Mouse (Mus musculus) forebrain, embryonic 11.5 days (tissue): ENCODE measurements around the gene C2cd2. TPM values are rescaled to one million over a fixed set of nuclear protein-coding genes. Genes with fewer than 3 reads are reported as not detected.

Experiments
- ATAC-seq: fragments of 200-750 bp; cut with Nextera tagmentation; replicated peaks from 2 replicates; pipeline ENCODE4 v1.8.0; 2017; ENCODE audit warnings: moderate TSS enrichment; ENCODE audit not compliant: low FRiP score
- DNase-seq: peaks from one replicate; pipeline ENCODE4 v3.0.0-alpha.2; 2017; ENCODE audit warnings: low spot score
- H3K27ac ChIP-seq: fragments of 300-500 bp; sonication (generic); 2 replicates; pipeline ENCODE4 v1.5.1; 2014; ENCODE audit warnings: low read depth, low read length
- H3K27me3 ChIP-seq: fragments of 300-500 bp; sonication (generic); 2 replicates; pipeline ENCODE4 v1.6.1; 2014; ENCODE audit warnings: mild to moderate bottlenecking, low read length, mixed read lengths; ENCODE audit not compliant: control insufficient read depth, insufficient read depth
- H3K36me3 ChIP-seq: fragments of 300-500 bp; sonication (generic); 2 replicates; pipeline ENCODE4 v1.6.1; 2014; ENCODE audit warnings: mild to moderate bottlenecking, low read length, moderate library complexity, mixed read lengths; ENCODE audit not compliant: control insufficient read depth, insufficient read depth
- H3K4me1 ChIP-seq: fragments of 300-500 bp; sonication (generic); replicated peaks from 2 replicates; pipeline ENCODE4 v1.6.1; 2014; ENCODE audit warnings: low read length, mixed read lengths; ENCODE audit not compliant: control insufficient read depth, insufficient read depth
- H3K4me2 ChIP-seq: fragments of 300-500 bp; sonication (generic); 2 replicates; pipeline ENCODE4 v1.6.1; 2014; ENCODE audit warnings: low read depth, mild to moderate bottlenecking, low read length, moderate library complexity, mixed read lengths; ENCODE audit not compliant: severe bottlenecking
- H3K4me3 ChIP-seq: fragments of 300-500 bp; sonication (generic); 2 replicates; pipeline ENCODE4 v1.5.1; 2014; ENCODE audit warnings: low read depth, low read length
- H3K9ac ChIP-seq: fragments of 300-500 bp; sonication (generic); 2 replicates; pipeline ENCODE4 v1.6.1; 2014; ENCODE audit warnings: low read length
- H3K9me3 ChIP-seq: fragments of 300-500 bp; sonication (generic); 2 replicates; pipeline ENCODE4 v1.6.1; 2016; ENCODE audit warnings: low read length, mixed read lengths; ENCODE audit not compliant: control insufficient read depth
- WGBS: fragments of 180-500 bp; shearing (Covaris S2); extraction: QIAGEN DNeasy Blood & Tissue Kit; methylation state at CpG from one replicate; pipeline ENCODE4 v1.1.7; 2014; 5-methylcytosine and 5-hydroxymethylcytosine counted together
- polyA plus RNA-seq: library from polyadenylated mRNA; unstranded; fragments of >200 nt; fragmentation: Nextera tagmentation; extraction: Ambion mirVana; gene quantifications from 2 replicates; pipeline ENCODE4 v1.2.1, GENCODE M21; 2014

C2cd2 gene
- polyA plus RNA-seq, 1 experiment from 2014 or later = 14.7 TPM

DNA sequence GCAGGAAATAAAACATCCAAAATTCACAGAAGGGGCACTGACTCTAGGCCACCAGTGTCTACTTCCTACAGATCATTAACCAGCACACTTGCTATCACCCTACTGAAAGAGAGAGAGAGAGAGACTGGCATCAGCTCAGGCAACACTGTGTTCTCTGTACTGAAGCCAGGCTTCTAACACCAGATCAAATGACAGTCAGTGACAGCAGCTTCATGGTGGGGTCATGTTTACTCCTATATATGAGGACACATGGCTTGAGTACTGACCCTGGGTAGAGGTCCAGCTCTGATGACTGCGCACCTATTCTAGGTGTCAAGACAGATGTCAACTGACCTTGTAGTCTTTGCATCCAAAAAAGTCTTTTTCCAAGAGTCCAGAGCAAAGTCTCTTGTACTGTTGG is 41.8 kb downstream of the C2cd2 start:
- no peak for DNase-seq
- no peak overlapping the region for H3K4me3 ChIP-seq
- ATAC-seq = no peak
- 79% methylated on average over 1 of the region's 1 CpGs for WGBS
- no peak overlapping the region for H3K9ac ChIP-seq
- no peaks in the 10 kb centered on the region for H3K9me3 ChIP-seq
- no peaks in the 10 kb centered on the region for H3K27me3 ChIP-seq
- H3K4me1 ChIP-seq = peaks cover 2% of the 10 kb centered on the region; the same call in 1 of the 2 replicates
- no peaks in the 10 kb centered on the region for H3K36me3 ChIP-seq
- H3K27ac ChIP-seq = no peak overlapping the region
- H3K4me2 ChIP-seq = no peak overlapping the region

DNA sequence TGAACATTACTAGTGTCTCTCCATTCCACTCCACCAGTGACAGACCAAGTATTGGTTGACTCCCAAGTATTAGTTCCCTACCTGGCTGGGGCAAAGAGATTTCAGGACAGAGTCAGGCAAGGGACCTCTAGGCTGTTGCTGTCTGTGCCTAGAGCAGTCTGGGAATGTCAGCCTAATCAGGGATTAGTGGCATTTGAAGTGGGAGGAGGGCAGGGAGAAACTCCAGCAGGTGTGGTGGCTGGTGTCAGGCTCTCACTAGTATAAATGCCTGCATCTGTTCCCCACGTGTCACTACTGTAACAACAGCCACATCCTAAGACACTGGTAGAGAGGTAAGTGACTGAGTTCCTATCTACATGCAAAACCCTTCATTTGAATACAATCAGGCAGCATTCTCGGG is 42.6 kb downstream of the C2cd2 start:
- DNase-seq = no peak
- H3K4me3 ChIP-seq = no peak overlapping the region
- H3K9ac ChIP-seq = no peak overlapping the region
- no peak overlapping the region for H3K4me2 ChIP-seq
- ATAC-seq = no peak
- no peak overlapping the region for H3K27ac ChIP-seq
- H3K4me1 ChIP-seq = peaks cover 2% of the 10 kb centered on the region; the same call in 1 of the 2 replicates
- H3K9me3 ChIP-seq = no peaks in the 10 kb centered on the region
- H3K27me3 ChIP-seq = no peaks in the 10 kb centered on the region
- H3K36me3 ChIP-seq = no peaks in the 10 kb centered on the region
- WGBS = 28% methylated on average over 2 of the region's 2 CpGs

DNA sequence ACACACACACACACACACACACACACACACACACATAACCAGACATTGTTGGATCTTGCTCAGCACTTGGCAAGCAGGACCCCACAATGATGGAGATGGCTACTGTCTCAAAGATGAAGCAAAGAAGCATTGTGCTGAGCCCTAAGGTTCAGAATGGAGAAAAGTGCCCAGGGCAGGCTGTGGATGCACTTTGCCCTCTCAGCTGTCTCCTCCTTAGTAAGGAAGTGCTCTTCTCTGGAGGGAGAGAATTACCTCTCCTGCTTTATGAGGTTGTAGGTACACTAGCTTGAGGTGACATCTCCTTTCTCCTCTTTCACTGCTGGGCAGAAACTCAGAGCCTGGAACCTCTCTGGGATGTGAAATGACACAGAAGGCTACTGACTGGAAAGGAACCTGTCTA is 49.5 kb downstream of the C2cd2 start:
- no peak overlapping the region for H3K9ac ChIP-seq
- no peaks in the 10 kb centered on the region for H3K9me3 ChIP-seq
- H3K27ac ChIP-seq = no peak overlapping the region
- no peaks in the 10 kb centered on the region for H3K4me1 ChIP-seq
- ATAC-seq (no peak), DNase-seq (no peak)
- no peak overlapping the region for H3K4me3 ChIP-seq
- H3K36me3 ChIP-seq = no peaks in the 10 kb centered on the region
- no peak overlapping the region for H3K4me2 ChIP-seq
- no peaks in the 10 kb centered on the region for H3K27me3 ChIP-seq

DNA sequence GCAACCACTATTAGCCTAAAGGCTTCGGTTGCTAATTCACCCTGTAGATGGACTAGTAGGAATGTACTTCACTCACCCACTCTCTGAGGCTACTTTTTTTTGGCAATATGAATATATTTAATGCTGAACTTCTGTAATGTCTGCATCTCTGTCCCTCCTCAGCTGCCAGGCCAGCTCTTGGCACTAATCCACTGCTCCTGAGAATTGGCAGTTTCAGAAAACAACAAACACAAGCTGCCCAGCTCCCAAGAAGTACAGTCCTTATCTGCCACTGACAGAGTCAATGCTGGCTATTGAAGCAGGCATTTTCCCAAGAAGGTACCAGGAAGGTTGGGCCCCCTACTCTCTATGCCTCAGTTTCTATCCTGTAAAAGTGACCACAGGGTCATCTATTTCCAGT is 53.0 kb downstream of the C2cd2 start:
- no peak overlapping the region for H3K27ac ChIP-seq
- DNase-seq (no peak), ATAC-seq (no peak)
- H3K9ac ChIP-seq = no peak overlapping the region
- no peaks in the 10 kb centered on the region for H3K4me1 ChIP-seq
- H3K27me3 ChIP-seq = no peaks in the 10 kb centered on the region
- H3K36me3 ChIP-seq = no peaks in the 10 kb centered on the region
- H3K4me3 ChIP-seq = no peak overlapping the region
- H3K9me3 ChIP-seq = no peaks in the 10 kb centered on the region
- no peak overlapping the region for H3K4me2 ChIP-seq
- WGBS = 86% methylated on average over 1 of the region's 1 CpGs

DNA sequence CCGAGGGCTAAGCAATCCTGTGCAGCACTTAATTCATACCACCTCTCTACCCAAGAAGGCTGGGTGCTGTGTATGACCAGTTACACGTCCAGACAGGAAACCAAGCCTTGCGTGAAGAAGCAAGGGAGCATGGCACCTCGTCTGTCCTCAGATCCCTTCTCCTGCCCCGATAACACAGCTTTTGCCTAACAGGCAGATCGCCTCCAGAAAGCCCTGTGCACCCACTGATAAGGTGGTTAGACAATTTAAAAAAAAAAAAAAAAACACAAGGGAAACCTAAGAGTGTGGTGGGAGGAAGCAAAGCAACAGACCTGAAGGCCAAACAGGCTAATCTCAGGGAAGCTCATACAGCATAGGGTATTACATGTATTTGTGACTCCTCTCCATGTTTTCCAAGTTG is 54.9 kb downstream of the C2cd2 start:
- Histone ChIP-seq H3K9me3 (no peaks in the 10 kb centered on the region), H3K4me1 (no peaks in the 10 kb centered on the region), H3K9ac (no peak overlapping the region), H3K36me3 (no peaks in the 10 kb centered on the region), H3K4me2 (no peak overlapping the region), H3K27me3 (no peaks in the 10 kb centered on the region), H3K27ac (no peak overlapping the region), H3K4me3 (no peak overlapping the region)
- no peak for DNase-seq
- no peak for ATAC-seq
- 92% methylated on average over 6 of the region's 6 CpGs for WGBS

DNA sequence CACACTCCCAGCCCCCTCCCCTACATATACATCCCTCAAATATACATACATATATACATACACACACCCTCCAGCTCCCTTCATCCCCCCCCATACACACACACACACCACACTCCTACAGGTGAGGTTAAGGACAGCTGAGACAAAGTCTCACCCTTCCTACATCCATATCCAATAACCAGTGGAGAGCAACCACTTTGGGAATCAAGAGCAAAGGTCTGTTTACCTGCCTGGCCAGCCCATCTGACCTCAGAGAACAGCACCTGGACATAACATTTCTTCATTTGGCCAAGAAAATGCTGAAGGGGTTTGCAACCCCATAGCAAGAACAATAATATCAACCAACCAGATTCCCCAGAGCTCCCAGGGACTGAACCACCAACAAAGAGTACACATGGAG is 56.1 kb downstream of the C2cd2 start:
- Histone ChIP-seq H3K4me3 (no peak overlapping the region), H3K27ac (no peak overlapping the region), H3K4me2 (no peak overlapping the region), H3K9ac (no peak overlapping the region), H3K36me3 (no peaks in the 10 kb centered on the region), H3K27me3 (no peaks in the 10 kb centered on the region), H3K4me1 (no peaks in the 10 kb centered on the region), H3K9me3 (no peaks in the 10 kb centered on the region)
- DNase-seq (no peak), ATAC-seq (no peak)

DNA sequence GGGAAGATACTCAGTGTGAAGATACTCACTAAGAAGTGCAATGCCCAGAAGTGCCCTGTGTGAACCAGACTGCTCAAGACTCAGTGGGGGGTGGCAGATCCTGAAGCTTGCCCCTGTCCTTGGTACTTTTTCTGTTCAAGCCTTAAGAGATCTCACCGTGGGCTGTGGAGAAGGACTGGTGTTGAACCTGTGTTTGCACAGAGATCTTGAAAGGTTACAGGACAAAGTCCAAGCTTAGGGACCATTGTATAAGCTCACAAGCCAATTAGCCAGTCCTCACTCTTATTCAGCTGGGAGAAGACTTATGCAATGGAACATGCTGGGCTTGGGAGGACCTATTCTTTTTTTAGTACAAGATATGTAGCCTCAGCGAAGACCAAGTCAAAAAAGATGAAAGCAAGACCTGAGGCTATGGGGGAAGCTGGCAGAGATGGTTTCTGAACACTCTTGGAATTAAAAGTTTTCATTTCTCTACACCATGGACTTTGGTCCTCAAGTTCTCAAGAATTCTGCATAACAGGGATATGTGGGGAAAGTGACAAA is 56.9 kb downstream of the C2cd2 start:
- H3K4me2 ChIP-seq = no peak overlapping the region
- H3K36me3 ChIP-seq = no peaks in the 10 kb centered on the region
- no peak overlapping the region for H3K4me3 ChIP-seq
- 69% methylated on average over 2 of the region's 2 CpGs for WGBS
- ATAC-seq = no peak
- no peaks in the 10 kb centered on the region for H3K27me3 ChIP-seq
- no peak overlapping the region for H3K9ac ChIP-seq
- DNase-seq = no peak
- no peaks in the 10 kb centered on the region for H3K9me3 ChIP-seq
- no peak overlapping the region for H3K27ac ChIP-seq
- H3K4me1 ChIP-seq = no peaks in the 10 kb centered on the region

DNA sequence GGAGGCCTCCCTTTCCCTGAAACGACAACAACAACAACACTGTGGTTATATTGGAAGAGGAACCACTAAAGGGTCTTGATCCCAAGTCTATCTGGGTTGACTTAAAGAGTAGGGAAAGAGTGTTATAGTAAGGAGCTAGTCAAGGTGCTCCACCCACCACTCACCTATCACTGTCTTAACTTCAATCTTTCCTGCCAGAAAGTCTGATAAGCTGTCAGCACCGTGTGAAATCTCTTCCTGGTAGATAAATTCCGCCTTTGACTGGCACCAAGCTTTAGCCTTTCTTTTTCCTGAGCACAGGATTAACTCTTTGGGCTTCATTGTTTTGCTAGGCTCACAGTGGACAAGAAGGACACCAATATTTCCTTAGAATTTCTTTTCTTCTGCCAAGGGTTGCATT is 58.4 kb downstream of the C2cd2 start:
- Histone ChIP-seq H3K36me3 (no peaks in the 10 kb centered on the region), H3K4me1 (no peaks in the 10 kb centered on the region), H3K4me2 (no peak overlapping the region), H3K27ac (no peak overlapping the region), H3K27me3 (no peaks in the 10 kb centered on the region), H3K9me3 (no peaks in the 10 kb centered on the region), H3K9ac (no peak overlapping the region), H3K4me3 (no peak overlapping the region)
- 76% methylated on average over 3 of the region's 3 CpGs for WGBS
- ATAC-seq (no peak), DNase-seq (no peak)

DNA sequence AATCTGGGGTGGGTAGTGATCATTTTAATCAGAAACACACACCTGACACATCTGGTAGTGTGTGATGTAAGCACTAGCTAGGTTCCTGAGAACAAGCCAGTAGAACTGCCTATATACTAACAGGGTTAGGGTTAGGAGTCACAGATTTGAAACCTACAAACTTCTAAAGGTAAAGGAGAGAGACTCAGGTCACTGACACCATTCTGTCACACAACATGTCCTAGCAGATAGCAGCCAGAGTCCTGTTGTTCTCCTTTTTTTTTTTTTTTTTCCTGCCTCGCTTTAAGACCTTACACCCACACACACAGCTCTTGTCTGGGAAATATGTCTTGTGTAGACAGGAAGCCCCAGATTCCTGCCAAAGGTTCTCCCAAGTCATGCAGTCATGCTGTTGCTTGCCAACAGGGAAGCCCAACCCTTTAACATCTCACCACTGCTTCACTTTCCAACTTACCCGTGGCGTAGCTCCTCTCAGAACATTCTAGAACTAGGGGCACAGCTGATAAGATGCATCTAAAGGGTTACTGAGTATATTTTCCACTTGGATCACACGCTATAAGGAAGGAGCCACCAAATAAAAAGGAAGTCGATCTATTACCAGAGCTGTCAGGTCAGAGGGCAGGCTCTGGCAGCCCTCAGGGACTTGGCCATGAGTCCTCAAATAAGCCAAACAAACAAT is 64.9 kb downstream of the C2cd2 start:
- no peaks in the 10 kb centered on the region for H3K36me3 ChIP-seq
- no peak overlapping the region for H3K4me3 ChIP-seq
- H3K9me3 ChIP-seq = no peaks in the 10 kb centered on the region
- no peak overlapping the region for H3K4me2 ChIP-seq
- no peaks in the 10 kb centered on the region for H3K27me3 ChIP-seq
- WGBS = 86% methylated on average over 5 of the region's 5 CpGs
- DNase-seq = no peak
- no peaks in the 10 kb centered on the region for H3K4me1 ChIP-seq
- H3K9ac ChIP-seq = no peak overlapping the region
- H3K27ac ChIP-seq = no peak overlapping the region
- no peak for ATAC-seq
